Mouse (Mus musculus) ES-Bruce4 (cell line): ENCODE results near the gene Muc3.

Source experiments
- CTCF ChIP-seq: IDR thresholded peaks from one replicate; pipeline ENCODE4 v1.8.1; 2011; ENCODE audit warnings: low read depth, low read length
- POLR2A ChIP-seq: IDR thresholded peaks from one replicate; pipeline ENCODE4 v1.8.1; 2011; ENCODE audit warnings: low read length; ENCODE audit not compliant: insufficient read depth

DNA sequence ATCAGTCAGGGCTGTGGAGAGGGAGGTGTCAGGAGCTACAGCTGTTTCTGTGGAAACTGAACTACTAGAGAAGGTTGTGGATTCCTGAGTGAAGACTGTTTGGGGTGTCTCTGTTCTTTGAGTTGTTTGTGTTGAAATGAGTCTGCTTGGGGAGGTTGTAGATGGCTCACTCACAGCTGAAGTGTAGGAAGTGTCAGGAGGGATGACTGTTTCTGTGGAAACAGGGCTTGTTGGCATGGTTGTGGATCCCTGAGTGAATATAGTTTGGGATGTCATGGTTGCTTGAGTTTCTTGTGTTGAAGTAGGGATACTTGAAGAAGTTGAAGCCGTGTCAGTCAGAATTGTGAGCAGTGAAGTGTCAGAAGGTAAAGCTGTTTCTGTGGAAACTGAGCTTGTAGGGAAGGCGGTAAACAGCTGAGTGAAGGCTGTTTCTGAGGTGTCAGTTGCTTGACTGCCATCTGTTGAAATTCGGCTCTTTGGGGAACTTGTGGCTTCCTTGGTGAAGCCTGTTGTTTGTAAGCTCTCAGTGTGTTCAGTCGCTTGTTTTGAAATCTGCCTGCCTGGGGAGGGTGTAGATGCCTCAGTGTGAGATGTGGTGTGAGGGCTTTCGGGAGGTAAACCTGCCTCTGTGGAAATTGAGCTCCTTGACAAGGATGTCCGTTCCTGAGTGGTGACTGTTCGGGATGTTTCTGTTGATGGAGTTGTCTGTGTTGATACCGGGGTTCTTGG lies 30.7 kb upstream of the Muc3 start:
- TF ChIP-seq CTCF (no peak), POLR2A (no peak)
